In genomic region chr7:44382541-44382940, GRCm38 (mm10) we compare ENCODE assay signal across 10 mouse cellular contexts. TPM values are rescaled to one million over a fixed set of nuclear protein-coding genes. Genes with fewer than 3 reads are reported as not detected.
DNase-seq lines count a peak whose midpoint lies in the region; ATAC-seq and TF ChIP-seq lines count a peak whose summit lies in the region.
"Had no signal": no experiment of that assay in that cellular context is flagged by ENCODE, and none has a peak within 500 bp of the region (broad histone marks: within the 10 kb centered on the region; RNA-seq: fewer than 3 reads in every experiment).

No protein-coding gene starts in this region.

- WGBS in heart, adult 2 months: 70% methylated on average over 12 of the region's 12 CpGs
- WGBS in hindbrain, postnatal 0 days: 40% methylated on average over 12 of the region's 12 CpGs
- 59% methylated on average over 12 of the region's 12 CpGs for WGBS in midbrain, embryonic 14.5 days

- no peak overlapping the region for H3K27ac ChIP-seq in heart, adult 2 months
- H3K27ac ChIP-seq in hindbrain, postnatal 0 days: peak overlapping the region; percentile 71
- H3K27ac ChIP-seq in midbrain, embryonic 14.5 days (replicated peaks; ENCODE audit: low read depth, low read length): peak overlapping the region; percentile 68; the same call in 1 of the 2 replicates
- H3K27ac ChIP-seq: liver, embryonic 14.5 days had no signal

- DNase-seq in heart, adult 11 months: peak; percentile 93
- no peak for DNase-seq in heart, adult 2 months
- DNase-seq in hindbrain, postnatal 0 days (ENCODE audit: low spot score): peak; percentile 86
- DNase-seq in midbrain, embryonic 14.5 days: peak; percentile 67
- DNase-seq in thymus, postnatal 10 days (ENCODE audit: low spot score in 2 of 2): peak; percentile 25 to 44
- DNase-seq in lung, postnatal 10 days: no peak
- DNase-seq in spleen, adult 12 weeks (ENCODE audit: low spot score): no peak
- DNase-seq in adrenal gland, postnatal 25 days: no peak
- DNase-seq: adrenal gland, postnatal 10 days had no signal

- no peaks in the 10 kb centered on the region for H3K36me3 ChIP-seq in heart, adult 2 months (ENCODE audit: control insufficient read depth, insufficient read depth, low read length)
- no peaks in the 10 kb centered on the region for H3K36me3 ChIP-seq in hindbrain, postnatal 0 days (ENCODE audit: insufficient read depth, low read length)
- no peaks in the 10 kb centered on the region for H3K36me3 ChIP-seq in midbrain, embryonic 14.5 days (ENCODE audit: control insufficient read depth, insufficient read depth, low read length)

- peak; percentile 55 for ATAC-seq in hindbrain, postnatal 0 days
- ATAC-seq in midbrain, embryonic 14.5 days (ENCODE audit: low FRiP score, low TSS enrichment): no peak; the same call in 1 of the 2 replicates

- no peaks in the 10 kb centered on the region for H3K27me3 ChIP-seq in heart, adult 2 months (ENCODE audit: control insufficient read depth, insufficient read depth, low read length)
- H3K27me3 ChIP-seq in hindbrain, postnatal 0 days (ENCODE audit: insufficient read depth, low read length): no peaks in the 10 kb centered on the region
- H3K27me3 ChIP-seq in midbrain, embryonic 14.5 days (ENCODE audit: control insufficient read depth, insufficient read depth, low read length): no peaks in the 10 kb centered on the region; the same call in 1 of the 2 replicates

- no peak for TF ChIP-seq EP300 in heart, adult 2 months (IDR thresholded peaks at IDR 0.05; ENCODE audit: insufficient read depth, low read depth, low read length)

- no peaks in the 10 kb centered on the region for H3K9me3 ChIP-seq in hindbrain, postnatal 0 days (ENCODE audit: low read length)
- no peaks in the 10 kb centered on the region for H3K9me3 ChIP-seq in midbrain, embryonic 14.5 days (ENCODE audit: control insufficient read depth, low read length)

- intact Hi-C loops in heart, adult 2 months (cut with DNase I): no loop called here

- H3K9ac ChIP-seq in heart, adult 2 months (ENCODE audit: low read depth, low read length): no peak overlapping the region
- H3K9ac ChIP-seq in hindbrain, postnatal 0 days (replicated peaks; ENCODE audit: low read length): no peak overlapping the region
- no peak overlapping the region; the same call in 1 of the 2 replicates for H3K9ac ChIP-seq in midbrain, embryonic 14.5 days (replicated peaks; ENCODE audit: low read length)
- H3K9ac ChIP-seq: liver, embryonic 14.5 days had no signal

- no peak for TF ChIP-seq CTCF in heart, adult 2 months (IDR thresholded peaks at IDR 0.05)
- TF ChIP-seq CTCF in hindbrain, postnatal 0 days (IDR thresholded peaks at IDR 0.05; ENCODE audit: low read depth): no peak

- H3K4me1 ChIP-seq in heart, adult 2 months (ENCODE audit: control insufficient read depth, insufficient read depth, low read length): no peaks in the 10 kb centered on the region
- H3K4me1 ChIP-seq in hindbrain, postnatal 0 days (ENCODE audit: insufficient read depth, low read length): no peaks in the 10 kb centered on the region
- H3K4me1 ChIP-seq in midbrain, embryonic 14.5 days (ENCODE audit: control insufficient read depth, insufficient read depth, low read length): 0 out of 2 replicates have a peak, but pooled peaks cover 8% of the 10 kb centered on the region

- H3K79me2 ChIP-seq in heart, adult 2 months (replicated peaks; ENCODE audit: control insufficient read depth, insufficient read depth, low read length): no peaks in the 10 kb centered on the region

- H3K4me2 ChIP-seq in hindbrain, postnatal 0 days (ENCODE audit: low read depth, low read length): no peak overlapping the region
- H3K4me2 ChIP-seq in midbrain, embryonic 14.5 days (ENCODE audit: low read length): no peak overlapping the region

- TF ChIP-seq POLR2A in heart, adult 2 months (IDR thresholded peaks at IDR 0.05; ENCODE audit: insufficient read depth, low read depth, low read length): no peak

- no peak overlapping the region for H3K4me3 ChIP-seq in heart, adult 2 months
- H3K4me3 ChIP-seq in hindbrain, postnatal 0 days (ENCODE audit: low read length): no peak overlapping the region
- H3K4me3 ChIP-seq in midbrain, embryonic 14.5 days (replicated peaks; ENCODE audit: low read depth, low read length): no peak overlapping the region

RNA-seq across cellular contexts. Expression of gene Syt3, which starts 1.4 kb away (rescaled TPM):
- 1 to 10 TPM; 1.4 to 2.5 TPM for total RNA-seq in heart, adult 2 months (2021)
- polyA plus RNA-seq in heart, adult 2 months (2012; rRNA removed): 3.1 and 3.2 TPM in 2 replicates
- total RNA-seq in hindbrain, postnatal 0 days (2014; rRNA removed): 130 and 154 TPM in 2 replicates
- polyA plus RNA-seq in hindbrain, postnatal 0 days (2015; fragmentation: Nextera tagmentation; extraction: Ambion mirVana): 73.7 and 79.2 TPM in 2 replicates
- polyA plus RNA-seq in midbrain, embryonic 14.5 days (2014; fragmentation: Nextera tagmentation; extraction: Ambion mirVana): 39.5 and 48.5 TPM in 2 replicates
- total RNA-seq in adrenal gland, postnatal 25 days (2021): 4.1 and 5.7 TPM in 2 replicates

RNA-seq across cellular contexts. Expression of gene 1700008O03Rik, which starts 3.1 kb away (rescaled TPM):
- total RNA-seq in heart, adult 2 months (2021): under 1 TPM; 0.21 to 0.25 TPM
- 0.12 and 0.47 TPM in 2 replicates for polyA plus RNA-seq in heart, adult 2 months (2012; rRNA removed)
- total RNA-seq in hindbrain, postnatal 0 days (2014; rRNA removed): 1.4 and 2.3 TPM in 2 replicates
- 3.3 and 3.6 TPM in 2 replicates for polyA plus RNA-seq in hindbrain, postnatal 0 days (2015; fragmentation: Nextera tagmentation; extraction: Ambion mirVana)
- polyA plus RNA-seq in midbrain, embryonic 14.5 days (2014; fragmentation: Nextera tagmentation; extraction: Ambion mirVana): 1.7 and 1.9 TPM in 2 replicates
- 2.3 TPM in 1 of 2 replicates, not detected in the other for total RNA-seq in adrenal gland, postnatal 25 days (2021)

RNA-seq across cellular contexts. Expression of gene Lrrc4b, which starts 46.3 kb away (rescaled TPM):
- 10 to 100 TPM; 30.1 to 34.1 TPM for total RNA-seq in heart, adult 2 months (2021)
- 33.2 and 36.2 TPM in 2 replicates for polyA plus RNA-seq in heart, adult 2 months (2012; rRNA removed)
- 562 and 663 TPM in 2 replicates for total RNA-seq in hindbrain, postnatal 0 days (2014; rRNA removed)
- 19.6 and 22.7 TPM in 2 replicates for polyA plus RNA-seq in hindbrain, postnatal 0 days (2015; fragmentation: Nextera tagmentation; extraction: Ambion mirVana)
- 28.4 and 39.0 TPM in 2 replicates for polyA plus RNA-seq in midbrain, embryonic 14.5 days (2014; fragmentation: Nextera tagmentation; extraction: Ambion mirVana)
- 4.3 and 5.8 TPM in 2 replicates for total RNA-seq in adrenal gland, postnatal 25 days (2021)

Comparison
In these comparisons a context has a peak if more than half of its experiments do, and no peak if none do; other contexts are left out.
1. DNase-seq: peak in heart, adult 11 months (single experiment), hindbrain, postnatal 0 days (single experiment), midbrain, embryonic 14.5 days (single experiment) and thymus, postnatal 10 days (2 of 2); none in heart, adult 2 months (0 of 2), lung, postnatal 10 days (single experiment), spleen, adult 12 weeks (single experiment) and adrenal gland, postnatal 25 days (single experiment).
2. RNA of gene Syt3, which starts 1.4 kb away (total RNA-seq): 130 to 154 TPM in hindbrain, postnatal 0 days; 4.1 to 5.7 TPM in adrenal gland, postnatal 25 days and 1.4 to 2.5 TPM in heart, adult 2 months; every median in the first group is over 10 times any median in the second.
3. RNA of gene Lrrc4b, which starts 46.3 kb away (total RNA-seq): 562 to 663 TPM in hindbrain, postnatal 0 days; 30.1 to 34.1 TPM in heart, adult 2 months and 4.3 to 5.8 TPM in adrenal gland, postnatal 25 days; every median in the first group is over 10 times any median in the second.